Mouse (Mus musculus) stomach, embryonic 15.5 days (tissue): Measurements from ENCODE around the gene Olfr1537. TPM values are rescaled to one million over a fixed set of nuclear protein-coding genes. Genes with fewer than 3 reads are reported as not detected.

ENCODE experiments used
- ATAC-seq: fragments of 200-750 bp; cut with Nextera tagmentation; 2 replicates; pipeline ENCODE4 v1.8.0; 2017; ENCODE audit warnings: low read depth, moderate number of reproducible peaks, moderate TSS enrichment; ENCODE audit not compliant: insufficient read depth, low FRiP score
- H3K27ac ChIP-seq: fragments of 300-500 bp; sonication (generic); 2 replicates; pipeline ENCODE4 v1.5.1; 2015; ENCODE audit warnings: mild to moderate bottlenecking, inconsistent platforms
- H3K27me3 ChIP-seq: fragments of 300-500 bp; sonication (generic); replicated peaks from 2 replicates; pipeline ENCODE4 v1.6.1; 2015; ENCODE audit warnings: inconsistent platforms
- H3K36me3 ChIP-seq: fragments of 300-500 bp; sonication (generic); 2 replicates; pipeline ENCODE4 v1.6.1; 2015; ENCODE audit warnings: inconsistent platforms
- H3K4me1 ChIP-seq: fragments of 300-500 bp; sonication (generic); 2 replicates; pipeline ENCODE4 v1.6.1; 2015; ENCODE audit warnings: inconsistent platforms
- H3K4me2 ChIP-seq: fragments of 300-500 bp; sonication (generic); 2 replicates; pipeline ENCODE4 v1.6.1; 2015; ENCODE audit warnings: mild to moderate bottlenecking, inconsistent platforms
- H3K4me3 ChIP-seq: fragments of 300-500 bp; sonication (generic); replicated peaks from 2 replicates; pipeline ENCODE4 v1.5.1; 2015; ENCODE audit warnings: inconsistent platforms
- H3K9ac ChIP-seq: fragments of 300-500 bp; sonication (generic); 2 replicates; pipeline ENCODE4 v1.6.1; 2015; ENCODE audit warnings: inconsistent platforms
- H3K9me3 ChIP-seq: fragments of 300-500 bp; sonication (generic); 2 replicates; pipeline ENCODE4 v1.6.1; 2016; ENCODE audit warnings: inconsistent platforms
- WGBS: fragments of 180-500 bp; shearing (Covaris S2); methylation state at CpG from one replicate; pipeline ENCODE4 v1.1.7; 2015; 5-methylcytosine and 5-hydroxymethylcytosine counted together
- polyA plus RNA-seq: library from polyadenylated mRNA; unstranded; fragments of >200 nt; fragmentation: Nextera tagmentation; extraction: Ambion mirVana; gene quantifications from 2 replicates; pipeline ENCODE4 v1.2.1, GENCODE M21; 2015

The Olfr1537 gene
- not detected in 2 replicates for polyA plus RNA-seq

GRCm38 (mm10) chr9:39249894-39250293 lies at the start of gene Olfr1537:
Gene Olfr1537, minus strand, starts transcription at chr9:39249994.
- WGBS: 82% methylated on average over 1 of the region's 1 CpGs
- H3K9me3 ChIP-seq: no peaks in the 10 kb centered on the region
- no peaks in the 10 kb centered on the region for H3K4me1 ChIP-seq
- no peaks in the 10 kb centered on the region for H3K36me3 ChIP-seq
- H3K4me2 ChIP-seq: no peak within 1 kb of the TSS
- no peak within 1 kb of the TSS for H3K9ac ChIP-seq
- H3K27ac ChIP-seq: no peak within 1 kb of the TSS
- no peak for ATAC-seq
- H3K4me3 ChIP-seq: no peak within 1 kb of the TSS
- H3K27me3 ChIP-seq: no peaks in the 10 kb centered on the region

DNA sequence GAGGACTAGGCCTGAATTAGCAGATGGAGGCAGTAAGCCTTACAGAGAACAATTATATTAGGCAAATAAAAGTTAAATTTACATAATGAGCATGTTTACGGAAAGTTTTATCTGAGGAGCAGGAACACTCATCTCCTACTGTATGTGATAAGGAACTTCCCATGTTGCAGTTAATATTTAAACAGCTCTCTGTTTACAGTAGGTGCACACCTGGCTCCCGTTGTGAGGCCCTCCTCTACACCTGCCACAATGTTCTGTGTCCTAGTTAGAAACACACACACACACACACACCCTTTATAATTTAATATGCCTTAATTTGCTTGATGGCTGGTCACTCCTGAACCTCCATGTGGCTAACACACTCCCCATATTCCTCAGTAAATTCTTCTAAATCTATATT lies 37.3 kb upstream of the Olfr1537 start:
- ATAC-seq: peak; percentile 92
- Histone ChIP-seq H3K27me3 (no peaks in the 10 kb centered on the region), H3K27ac (0 out of 2 replicates have a peak overlapping the region, but pooled peaks have one; percentile 7), H3K4me3 (no peak overlapping the region), H3K4me2 (no peak overlapping the region), H3K4me1 (no peaks in the 10 kb centered on the region), H3K9me3 (no peaks in the 10 kb centered on the region), H3K36me3 (no peaks in the 10 kb centered on the region), H3K9ac (no peak overlapping the region)
- WGBS: 51% methylated on average over 2 of the region's 2 CpGs

DNA sequence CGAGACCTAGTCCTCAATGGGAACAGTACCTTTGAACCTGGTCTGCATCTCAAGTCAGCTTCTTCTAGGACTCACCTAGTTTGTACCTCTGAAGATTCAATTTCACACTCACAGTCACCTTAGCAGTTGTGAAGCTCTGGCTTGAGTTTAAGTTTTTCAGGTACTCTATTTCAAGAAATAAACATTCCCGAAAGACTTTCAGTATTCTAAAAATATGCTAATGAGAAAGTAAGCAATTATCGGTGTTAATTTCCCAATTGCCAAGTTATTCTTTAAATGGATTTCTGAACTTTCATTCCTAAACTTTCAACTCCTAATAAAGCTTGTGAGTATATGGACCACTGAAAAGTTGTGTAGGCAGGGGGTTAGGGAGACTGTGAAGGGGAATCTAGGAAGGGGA lies 26.9 kb upstream of the Olfr1537 start, which contains the start of gene Olfr945:
Gene Olfr945, minus strand, starts transcription at position 101 of the 400 bp plus-strand sequence.
- ATAC-seq: no peak
- Histone ChIP-seq H3K4me3 (no peak within 1 kb of the TSS), H3K27ac (no peak within 1 kb of the TSS), H3K9ac (no peak within 1 kb of the TSS), H3K4me1 (no peaks in the 10 kb centered on the region), H3K27me3 (no peaks in the 10 kb centered on the region), H3K36me3 (no peaks in the 10 kb centered on the region), H3K4me2 (no peak within 1 kb of the TSS), H3K9me3 (no peaks in the 10 kb centered on the region)
- 84% methylated on average over 3 of the region's 3 CpGs for WGBS

- no peaks in the 10 kb centered on the region for H3K36me3 ChIP-seq
- no peaks in the 10 kb centered on the region for H3K4me1 ChIP-seq
- no peak for ATAC-seq
- H3K9ac ChIP-seq: no peak within 1 kb of the TSS
- no peak within 1 kb of the TSS for H3K4me2 ChIP-seq
- H3K4me3 ChIP-seq: no peak within 1 kb of the TSS
- H3K9me3 ChIP-seq: no peaks in the 10 kb centered on the region
- H3K27ac ChIP-seq: no peak within 1 kb of the TSS
- H3K27me3 ChIP-seq: no peaks in the 10 kb centered on the region
Measured at GRCm38 (mm10) chr9:39201620-39202019, 48.2 kb downstream of the Olfr1537 start, which contains the start of gene Olfr944. Gene Olfr944, plus strand, starts transcription at chr9:39201920.

Other genes with a start within 250 kb of the Olfr1537 start
- gene Olfr146, start 226.6 kb downstream of the Olfr1537 start, polyA plus RNA-seq: not detected in 2 replicates
- not detected in 2 replicates for gene Olfr937, start 185.0 kb downstream of the Olfr1537 start, polyA plus RNA-seq
- not detected in 2 replicates for gene Olfr938, start 171.1 kb downstream of the Olfr1537 start, polyA plus RNA-seq
- gene Olfr27, start 121.9 kb downstream of the Olfr1537 start, polyA plus RNA-seq: not detected in 2 replicates
- not detected in 2 replicates for gene Olfr943, start 83.7 kb downstream of the Olfr1537 start, polyA plus RNA-seq
- not detected in 2 replicates for gene Olfr944, start 48.1 kb downstream of the Olfr1537 start, polyA plus RNA-seq
- not detected in 2 replicates for gene Olfr945, start 26.8 kb upstream of the Olfr1537 start, polyA plus RNA-seq
- not detected in 2 replicates for gene Olfr948, start 76.1 kb upstream of the Olfr1537 start, polyA plus RNA-seq
- not detected in 2 replicates for gene Olfr951, start 137.4 kb upstream of the Olfr1537 start, polyA plus RNA-seq
- gene Olfr952, start 177.2 kb upstream of the Olfr1537 start, polyA plus RNA-seq: not detected in 2 replicates
- gene Olfr954, start 206.7 kb upstream of the Olfr1537 start, polyA plus RNA-seq: not detected in 2 replicates
- gene Olfr955, start 221.9 kb upstream of the Olfr1537 start, polyA plus RNA-seq: not detected in 2 replicates
- gene Olfr44, start 244.0 kb upstream of the Olfr1537 start, polyA plus RNA-seq: not detected in 2 replicates